Mouse (Mus musculus): ENCODE results near the gene Tbc1d24.

DNA sequence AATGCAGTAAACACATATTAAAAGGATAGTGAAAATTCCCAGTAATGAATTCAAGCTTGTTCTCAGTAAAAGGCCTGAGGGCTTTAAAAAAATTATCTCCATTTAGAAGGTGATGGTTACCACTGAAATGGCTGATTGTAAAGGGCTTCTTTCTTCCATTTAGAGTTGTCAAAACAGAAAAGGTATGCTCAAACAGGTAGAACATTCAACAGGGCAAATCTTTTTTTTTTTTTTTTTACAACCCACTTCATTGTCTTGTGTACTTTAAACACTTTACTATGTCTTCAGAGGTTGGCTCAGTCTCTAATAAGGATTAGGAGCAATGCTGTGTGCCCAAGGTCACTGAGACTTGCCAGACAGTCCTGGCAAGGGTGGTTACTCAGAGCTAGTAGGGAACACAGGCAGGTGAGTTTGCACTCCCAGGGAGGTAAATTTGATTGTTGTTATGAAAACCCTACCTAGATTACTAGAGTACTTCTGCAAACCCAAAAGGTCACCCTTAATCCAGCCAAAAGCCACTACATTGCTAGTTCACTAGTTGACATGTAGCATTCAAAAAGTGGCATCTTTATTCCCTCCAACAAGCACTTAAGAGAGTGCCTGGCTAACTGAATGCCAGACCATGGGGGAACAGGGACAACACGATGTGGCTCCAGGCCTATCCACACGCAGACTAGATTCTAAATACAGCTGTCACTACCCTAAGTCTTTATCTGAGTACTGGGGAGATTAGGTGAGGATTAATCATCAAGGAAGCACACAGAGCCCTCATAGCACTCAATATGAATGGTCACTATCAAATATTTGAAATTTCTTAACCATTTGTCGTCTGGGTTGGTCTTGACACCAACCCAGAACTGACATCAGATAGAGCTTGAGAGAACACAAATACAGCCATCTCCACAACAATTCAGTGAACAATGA, 1.5 kb downstream of the Tbc1d24 start:
- TF ChIP-seq CTCF (IDR thresholded peaks at IDR 0.05) (no peak), EP300 (IDR thresholded peaks at IDR 0.05) (no peak)

All from lung, postnatal 0 days (tissue).